Mouse (Mus musculus): ENCODE results near the gene Fnbp1. TPM values are rescaled to one million over a fixed set of nuclear protein-coding genes. Genes with fewer than 3 reads are reported as not detected.
A peak's percentile ranks its signal among the peaks of the same experiment; 100 is the strongest.

The Fnbp1 gene
- polyA plus RNA-seq, 1 experiment from 2014 or later = 4.5 TPM

DNA sequence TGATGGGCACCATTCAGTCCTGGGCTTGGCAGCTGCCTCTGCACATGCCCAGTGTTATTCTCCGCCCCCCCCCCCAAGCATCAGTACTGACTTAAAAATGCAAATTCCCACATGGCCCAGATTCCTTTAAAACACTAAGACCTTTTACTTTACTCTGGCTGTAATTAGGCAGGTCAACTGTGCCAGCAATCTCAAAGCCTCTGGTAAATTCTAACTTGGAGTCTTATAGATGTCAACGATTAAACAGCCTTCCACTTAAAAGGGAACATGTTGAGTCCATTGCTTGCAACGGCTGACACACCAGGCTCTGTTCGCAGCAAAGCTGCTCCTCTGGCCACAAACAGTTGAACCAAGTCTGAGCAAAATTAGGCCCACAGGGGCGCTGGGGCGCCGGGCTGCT, 109.8 kb downstream of the Fnbp1 start:
- Histone ChIP-seq H3K27ac (ENCODE audit: low read depth) (no peak overlapping the region), H3K9ac (replicated peaks) (no peak overlapping the region), H3K9me3 (ENCODE audit: low read length) (no peaks in the 10 kb centered on the region), H3K27me3 (ENCODE audit: insufficient read depth, low read length) (no peaks in the 10 kb centered on the region), H3K4me3 (ENCODE audit: low read depth, low read length) (no peak overlapping the region), H3K4me1 (ENCODE audit: insufficient read depth) (no peaks in the 10 kb centered on the region), H3K4me2 (ENCODE audit: low read depth, low read length) (no peak overlapping the region), H3K36me3 (replicated peaks; ENCODE audit: insufficient read depth, low read length) (peaks cover 35% of the 10 kb centered on the region)
- ATAC-seq (no peak), DNase-seq (no peak)
- TF ChIP-seq CTCF (IDR thresholded peaks at IDR 0.05; ENCODE audit: low read depth) (no peak), EP300 (IDR thresholded peaks at IDR 0.05; ENCODE audit: low read depth) (no peak)
- 89% methylated on average over 7 of the region's 7 CpGs for WGBS (ENCODE audit: insufficient replicate concordance)

GRCm38 (mm10) chr2:31026642-31027041, 115.2 kb downstream of the Fnbp1 start:
- Histone ChIP-seq H3K27ac (ENCODE audit: low read depth) (no peak overlapping the region), H3K9me3 (ENCODE audit: low read length) (no peaks in the 10 kb centered on the region), H3K36me3 (replicated peaks; ENCODE audit: insufficient read depth, low read length) (peaks cover 16% of the 10 kb centered on the region), H3K9ac (replicated peaks) (no peak overlapping the region), H3K27me3 (ENCODE audit: insufficient read depth, low read length) (no peaks in the 10 kb centered on the region), H3K4me3 (ENCODE audit: low read depth, low read length) (no peak overlapping the region), H3K4me2 (ENCODE audit: low read depth, low read length) (no peak overlapping the region), H3K4me1 (ENCODE audit: insufficient read depth) (no peaks in the 10 kb centered on the region)
- ATAC-seq (no peak), DNase-seq (no peak)
- TF ChIP-seq EP300 (IDR thresholded peaks at IDR 0.05; ENCODE audit: low read depth) (no peak), CTCF (IDR thresholded peaks at IDR 0.05; ENCODE audit: low read depth) (no peak)
- WGBS (ENCODE audit: insufficient replicate concordance) = 72% methylated on average over 8 of the region's 8 CpGs

GRCm38 (mm10) chr2:31025458-31025857, 116.3 kb downstream of the Fnbp1 start:
- Histone ChIP-seq H3K27ac (ENCODE audit: low read depth) (no peak overlapping the region), H3K36me3 (replicated peaks; ENCODE audit: insufficient read depth, low read length) (peaks cover 12% of the 10 kb centered on the region), H3K4me2 (ENCODE audit: low read depth, low read length) (no peak overlapping the region), H3K9me3 (ENCODE audit: low read length) (no peaks in the 10 kb centered on the region), H3K4me1 (ENCODE audit: insufficient read depth) (no peaks in the 10 kb centered on the region), H3K9ac (replicated peaks) (no peak overlapping the region), H3K27me3 (ENCODE audit: insufficient read depth, low read length) (no peaks in the 10 kb centered on the region), H3K4me3 (ENCODE audit: low read depth, low read length) (no peak overlapping the region)
- ATAC-seq (no peak), DNase-seq (no peak)
- TF ChIP-seq EP300 (IDR thresholded peaks at IDR 0.05; ENCODE audit: low read depth) (no peak), CTCF (IDR thresholded peaks at IDR 0.05; ENCODE audit: low read depth) (no peak)
- 67% methylated on average over 3 of the region's 3 CpGs for WGBS (ENCODE audit: insufficient replicate concordance)

DNA sequence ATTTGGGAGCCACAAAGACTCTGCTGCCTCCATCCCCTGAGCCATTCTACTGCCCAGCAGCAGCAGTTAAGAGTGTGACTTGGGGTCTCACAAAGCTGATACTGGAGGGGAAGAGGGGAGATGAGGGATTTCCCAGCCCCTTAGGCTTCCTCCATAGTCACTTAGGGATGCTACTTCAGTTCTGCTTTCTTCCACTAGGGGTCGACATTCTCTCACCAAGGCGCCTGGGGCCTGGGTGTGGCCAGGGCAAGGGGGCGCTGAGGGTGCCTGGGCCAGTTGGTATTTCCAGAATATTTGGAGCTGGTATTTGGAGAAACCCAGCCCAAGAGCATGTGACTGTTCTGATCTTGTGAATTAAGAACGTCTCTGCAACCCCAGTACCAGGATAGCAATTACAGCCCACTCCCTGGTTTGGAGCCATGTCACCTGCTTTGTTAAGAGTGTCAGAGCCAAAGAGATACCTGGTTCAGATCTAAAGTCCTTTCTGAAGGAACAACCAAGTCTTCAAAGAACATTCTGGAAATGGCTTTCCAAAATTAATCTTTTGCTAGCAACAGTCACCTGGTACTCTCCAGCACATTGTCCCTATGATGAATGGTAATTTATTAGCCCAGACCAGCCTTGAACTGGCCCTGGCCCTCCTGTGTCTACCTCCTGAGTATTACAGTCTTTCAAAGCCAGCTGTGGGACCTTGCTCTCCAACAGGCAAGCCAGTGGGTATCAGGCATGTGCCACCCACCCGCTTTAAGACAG, 117.0 kb downstream of the Fnbp1 start:
- Histone ChIP-seq H3K9me3 (ENCODE audit: low read length) (no peaks in the 10 kb centered on the region), H3K4me2 (ENCODE audit: low read depth, low read length) (no peak overlapping the region), H3K4me1 (ENCODE audit: insufficient read depth) (no peaks in the 10 kb centered on the region), H3K36me3 (replicated peaks; ENCODE audit: insufficient read depth, low read length) (peaks cover 12% of the 10 kb centered on the region), H3K27ac (ENCODE audit: low read depth) (no peak overlapping the region), H3K9ac (replicated peaks) (no peak overlapping the region), H3K27me3 (ENCODE audit: insufficient read depth, low read length) (no peaks in the 10 kb centered on the region), H3K4me3 (ENCODE audit: low read depth, low read length) (no peak overlapping the region)
- ATAC-seq (0 out of 2 replicates have a peak, but pooled peaks have one; percentile 33), DNase-seq (peak; percentile 60)
- TF ChIP-seq CTCF (IDR thresholded peaks at IDR 0.05; ENCODE audit: low read depth) (peak; percentile 97), EP300 (IDR thresholded peaks at IDR 0.05; ENCODE audit: low read depth) (no peak)
- 29% methylated on average over 5 of the region's 5 CpGs for WGBS (ENCODE audit: insufficient replicate concordance)

- TF ChIP-seq CTCF (IDR thresholded peaks at IDR 0.05; ENCODE audit: low read depth) (no peak), EP300 (IDR thresholded peaks at IDR 0.05; ENCODE audit: low read depth) (no peak)
- ATAC-seq = no peak
- no peak overlapping the region for H3K9ac ChIP-seq (replicated peaks)
- H3K4me3 ChIP-seq (ENCODE audit: low read depth, low read length) = no peak overlapping the region
- DNase-seq = no peak
- WGBS (ENCODE audit: insufficient replicate concordance) = 71% methylated on average over 4 of the region's 5 CpGs
- H3K27ac ChIP-seq (ENCODE audit: low read depth) = no peak overlapping the region
- H3K27me3 ChIP-seq (ENCODE audit: insufficient read depth, low read length) = no peaks in the 10 kb centered on the region
- no peaks in the 10 kb centered on the region for H3K4me1 ChIP-seq (ENCODE audit: insufficient read depth)
- no peak overlapping the region for H3K4me2 ChIP-seq (ENCODE audit: low read depth, low read length)
- no peaks in the 10 kb centered on the region for H3K9me3 ChIP-seq (ENCODE audit: low read length)
- peaks cover 7% of the 10 kb centered on the region for H3K36me3 ChIP-seq (replicated peaks; ENCODE audit: insufficient read depth, low read length)
These were observed 117.9 kb downstream of the Fnbp1 start for GRCm38 (mm10) chr2:31023940-31024339.

GRCm38 (mm10) chr2:31020202-31020601, 121.6 kb downstream of the Fnbp1 start:
- Histone ChIP-seq H3K36me3 (replicated peaks; ENCODE audit: insufficient read depth, low read length) (peaks cover 7% of the 10 kb centered on the region; the same call in 1 of the 2 replicates), H3K9ac (replicated peaks) (no peak overlapping the region), H3K4me3 (ENCODE audit: low read depth, low read length) (no peak overlapping the region), H3K4me2 (ENCODE audit: low read depth, low read length) (no peak overlapping the region), H3K4me1 (ENCODE audit: insufficient read depth) (no peaks in the 10 kb centered on the region), H3K9me3 (ENCODE audit: low read length) (no peaks in the 10 kb centered on the region), H3K27ac (ENCODE audit: low read depth) (no peak overlapping the region), H3K27me3 (ENCODE audit: insufficient read depth, low read length) (no peaks in the 10 kb centered on the region)
- TF ChIP-seq EP300 (IDR thresholded peaks at IDR 0.05; ENCODE audit: low read depth) (no peak), CTCF (IDR thresholded peaks at IDR 0.05; ENCODE audit: low read depth) (no peak)
- DNase-seq = no peak
- 88% methylated on average over 2 of the region's 2 CpGs for WGBS (ENCODE audit: insufficient replicate concordance)
- ATAC-seq = no peak

Measured in liver, postnatal 0 days (tissue).